Mouse (Mus musculus): Measurements from ENCODE around the gene Cyp27b1.
"Not testable (repeated sequence)": the region's sequence is repeated elsewhere in the genome, so short reads cannot be mapped to it uniquely, and the experiment has no call there.

Gene Cyp27b1

DNA sequence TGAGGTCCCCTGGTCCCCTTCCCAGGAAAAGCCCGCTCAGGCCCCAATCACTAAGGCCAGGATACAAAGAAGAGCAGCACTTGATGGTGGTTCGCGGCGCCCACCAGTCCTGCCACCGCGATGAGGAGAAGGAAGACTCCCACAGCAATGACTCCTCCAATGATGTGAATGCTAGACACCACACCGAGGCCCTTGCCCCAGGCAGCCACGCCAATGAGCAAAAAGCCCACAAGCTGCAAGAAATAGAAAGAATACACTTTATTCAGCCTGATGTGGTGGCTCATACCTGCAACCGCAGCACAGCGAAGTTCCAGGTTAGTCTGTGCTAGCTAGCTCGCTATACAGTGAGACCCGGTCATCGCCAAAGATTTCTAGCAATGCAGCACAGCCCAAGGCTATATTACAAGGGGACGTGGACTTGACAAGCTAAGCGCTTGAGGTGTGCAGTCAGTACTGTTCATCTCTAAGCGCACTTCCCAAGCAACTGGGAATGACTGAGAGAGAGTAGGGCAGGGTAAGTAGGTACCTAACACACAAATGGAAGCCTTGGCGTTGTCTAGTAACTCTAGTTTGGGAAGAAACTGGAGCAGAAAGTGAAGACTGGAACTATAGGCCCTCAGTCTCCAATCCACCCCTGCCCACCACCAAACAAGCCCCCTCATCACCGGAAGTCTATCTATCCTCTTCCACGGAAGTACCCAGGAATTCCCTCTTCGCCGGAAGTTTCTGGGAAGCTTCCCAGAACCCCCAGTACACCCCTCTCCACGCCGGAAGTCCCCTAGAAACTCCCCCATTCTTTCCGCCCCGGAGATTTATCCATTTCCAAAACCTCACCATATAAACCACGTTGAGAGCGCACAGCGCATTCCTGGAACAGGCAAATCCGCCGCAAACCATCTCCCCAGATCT, 21.5 kb downstream of the Cyp27b1 start:
- no peak for DNase-seq (ENCODE audit: inconsistent age in 2 of 2, low spot score in 1 of 2)

GRCm38 (mm10) chr10:127070190-127071121, 22.4 kb downstream of the Cyp27b1 start, which contains the start of gene Tspan31:
Gene Tspan31, minus strand, starts transcription at chr10:127070264.
- DNase-seq (ENCODE audit: inconsistent age in 2 of 2, low spot score in 1 of 2): peak; percentile 93 to 97

DNA sequence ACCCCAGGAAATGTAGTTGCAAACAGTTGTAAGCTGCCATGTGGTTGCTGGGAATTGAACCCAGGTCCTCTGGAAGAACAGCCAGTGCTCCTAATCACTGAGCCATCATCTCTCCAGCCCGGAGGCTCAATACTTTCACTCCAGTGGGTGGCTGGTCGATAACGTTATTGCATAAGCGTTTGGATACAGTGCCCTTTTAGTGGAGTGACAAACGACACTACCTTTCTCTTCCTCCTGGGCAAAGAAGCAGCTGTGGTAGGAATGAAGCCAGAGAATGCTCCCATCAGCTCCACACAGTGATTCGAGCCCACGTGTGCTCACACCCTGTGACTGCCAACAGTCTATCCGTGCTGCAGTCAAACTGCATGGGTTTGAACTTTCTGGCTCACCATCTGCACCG, 23.2 kb downstream of the Cyp27b1 start:
- DNase-seq (ENCODE audit: inconsistent age in 2 of 2, low spot score in 1 of 2): no peak

GRCm38 (mm10) chr10:127072270-127072669, 24.2 kb downstream of the Cyp27b1 start:
- not testable (repeated sequence) for DNase-seq (ENCODE audit: inconsistent age in 2 of 2, low spot score in 1 of 2)

DNA sequence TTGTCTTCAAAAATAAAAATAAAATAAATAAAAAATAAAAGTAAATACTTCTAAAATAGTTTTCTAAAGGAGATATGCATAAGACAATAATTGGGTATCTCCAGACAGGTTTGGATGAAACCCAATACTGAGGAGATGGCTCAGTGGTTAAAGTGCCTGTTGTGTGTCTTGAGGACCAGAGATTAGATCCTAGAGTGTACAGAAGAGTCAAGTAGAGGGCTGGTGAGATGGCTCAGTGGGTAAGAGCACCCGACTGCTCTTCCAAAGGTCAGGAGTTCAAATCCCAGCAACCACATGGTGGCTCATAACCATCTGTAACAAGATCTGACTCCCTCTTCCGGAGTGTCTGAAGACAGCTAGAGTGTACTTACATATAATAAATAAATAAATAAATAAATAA, 24.9 kb downstream of the Cyp27b1 start:
- not testable (repeated sequence) for DNase-seq (ENCODE audit: inconsistent age in 2 of 2, low spot score in 1 of 2)

GRCm38 (mm10) chr10:127073981-127074380, 25.9 kb downstream of the Cyp27b1 start:
- DNase-seq (ENCODE audit: inconsistent age in 2 of 2, low spot score in 1 of 2): no peak

- no peak for DNase-seq (ENCODE audit: inconsistent age in 2 of 2, low spot score in 1 of 2)
These were observed 27.0 kb downstream of the Cyp27b1 start, which contains the start of gene Agap2 for GRCm38 (mm10) chr10:127075080-127075479. Gene Agap2, plus strand, starts transcription at chr10:127075284.

- no peak for DNase-seq (ENCODE audit: inconsistent age in 2 of 2, low spot score in 1 of 2)
These were observed 27.6 kb downstream of the Cyp27b1 start for GRCm38 (mm10) chr10:127075651-127076050.

GRCm38 (mm10) chr10:127076082-127076481, 28.0 kb downstream of the Cyp27b1 start:
- no peak for DNase-seq (ENCODE audit: inconsistent age in 2 of 2, low spot score in 1 of 2)

DNA sequence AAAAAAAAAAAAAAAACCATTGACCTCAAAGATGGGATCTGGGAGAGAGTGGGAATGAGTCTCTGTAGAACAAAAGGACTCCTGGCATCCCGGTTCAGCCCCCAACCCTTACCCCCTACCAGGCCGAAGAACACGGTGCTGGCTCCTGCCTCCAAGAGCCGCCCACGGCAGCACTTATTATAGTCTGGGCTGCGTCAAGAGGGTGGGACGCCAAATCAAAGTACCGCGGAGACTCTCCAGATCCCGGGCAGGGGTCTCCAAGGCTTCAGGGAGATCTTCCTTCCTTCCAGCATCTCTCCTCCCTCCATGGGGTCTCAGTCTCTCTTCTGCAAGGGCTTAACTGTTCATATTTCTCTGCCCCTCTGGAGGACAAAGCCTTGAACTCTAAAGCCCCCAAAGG, 29.5 kb downstream of the Cyp27b1 start:
- DNase-seq (ENCODE audit: inconsistent age in 2 of 2, low spot score in 1 of 2): no peak

DNA sequence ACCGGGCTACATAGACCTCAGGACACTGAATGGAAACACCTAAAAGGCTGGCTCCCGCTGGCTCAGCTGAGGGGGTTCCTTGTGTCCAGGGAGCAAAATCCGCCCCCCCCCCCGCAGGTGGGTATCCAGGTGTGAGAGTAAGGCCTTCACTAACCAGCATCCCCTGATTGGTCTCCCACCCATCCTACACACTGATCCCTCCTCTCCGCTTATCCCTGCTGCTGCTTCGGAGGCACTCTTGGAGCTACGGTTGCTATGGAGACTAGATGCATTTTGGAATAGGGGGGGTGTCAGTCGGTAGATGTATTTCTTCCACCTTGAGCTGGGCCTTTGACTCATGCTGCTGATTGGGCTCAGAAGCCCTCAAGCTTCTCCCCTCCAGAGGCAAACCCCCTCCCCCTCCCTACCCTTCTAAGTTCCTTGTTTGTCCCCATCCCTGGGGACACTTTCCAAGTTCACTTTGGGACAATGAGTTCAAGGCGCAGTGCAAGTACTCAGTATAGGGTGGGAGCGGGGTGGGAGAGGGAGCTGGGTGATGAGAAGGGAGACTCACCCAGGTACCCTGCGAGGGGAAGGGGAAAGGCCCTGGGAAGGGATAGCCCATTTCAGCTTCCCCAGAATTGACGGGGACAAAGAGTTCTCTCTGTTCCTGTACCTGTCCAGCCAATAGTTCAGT, 30.1 kb downstream of the Cyp27b1 start:
- no peak for DNase-seq (ENCODE audit: inconsistent age in 2 of 2, low spot score in 1 of 2)

DNA sequence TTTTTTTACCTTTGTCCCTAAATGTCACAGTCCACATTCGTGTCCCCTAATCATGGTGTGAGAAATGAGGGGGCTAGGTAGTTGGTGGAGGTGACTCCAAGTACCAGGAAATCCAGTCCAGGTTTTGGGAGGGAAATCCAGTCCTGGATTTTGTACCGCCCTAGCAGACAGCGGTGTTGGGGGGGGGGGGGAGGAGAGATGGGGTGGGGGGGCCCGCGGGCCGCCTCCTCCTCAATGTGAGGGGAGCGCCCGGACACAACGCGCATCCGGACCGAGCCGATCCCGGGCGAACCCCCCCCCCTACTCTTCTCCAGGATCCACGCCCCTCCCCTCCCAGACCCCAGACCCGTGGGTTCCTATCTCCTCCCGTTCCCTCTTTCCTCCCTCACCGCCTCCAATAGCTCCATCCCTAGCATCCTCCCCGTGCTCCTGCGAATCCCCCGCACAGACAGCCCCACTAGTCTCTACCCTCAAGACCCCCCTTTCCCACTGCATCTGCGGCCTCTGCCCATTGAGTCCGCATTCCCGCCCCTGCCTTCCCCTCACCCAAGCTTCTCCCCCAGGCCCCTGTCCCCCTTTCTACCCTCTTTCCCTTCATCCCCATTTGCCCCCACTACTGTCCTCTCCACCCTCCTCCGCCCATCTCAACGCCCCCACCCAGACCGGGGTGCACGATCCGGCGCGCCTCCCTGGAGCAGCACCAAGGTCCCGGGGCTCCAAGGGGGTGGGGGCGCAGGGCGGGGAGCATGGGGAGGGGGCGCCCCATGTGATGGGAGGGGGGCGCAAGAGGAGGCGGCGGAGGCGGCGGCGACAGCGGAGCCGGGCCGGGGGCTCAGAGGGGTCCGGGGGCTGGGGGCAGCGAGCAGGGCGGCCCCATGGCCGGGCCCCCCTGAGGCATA, 30.9 kb downstream of the Cyp27b1 start:
- DNase-seq (ENCODE audit: inconsistent age in 2 of 2, low spot score in 1 of 2): peak in 1 of 2 experiments; percentile 51

GRCm38 (mm10) chr10:127079665-127080391, 31.8 kb downstream of the Cyp27b1 start:
- peak in 1 of 2 experiments; percentile 51 for DNase-seq (ENCODE audit: inconsistent age in 2 of 2, low spot score in 1 of 2)

DNA sequence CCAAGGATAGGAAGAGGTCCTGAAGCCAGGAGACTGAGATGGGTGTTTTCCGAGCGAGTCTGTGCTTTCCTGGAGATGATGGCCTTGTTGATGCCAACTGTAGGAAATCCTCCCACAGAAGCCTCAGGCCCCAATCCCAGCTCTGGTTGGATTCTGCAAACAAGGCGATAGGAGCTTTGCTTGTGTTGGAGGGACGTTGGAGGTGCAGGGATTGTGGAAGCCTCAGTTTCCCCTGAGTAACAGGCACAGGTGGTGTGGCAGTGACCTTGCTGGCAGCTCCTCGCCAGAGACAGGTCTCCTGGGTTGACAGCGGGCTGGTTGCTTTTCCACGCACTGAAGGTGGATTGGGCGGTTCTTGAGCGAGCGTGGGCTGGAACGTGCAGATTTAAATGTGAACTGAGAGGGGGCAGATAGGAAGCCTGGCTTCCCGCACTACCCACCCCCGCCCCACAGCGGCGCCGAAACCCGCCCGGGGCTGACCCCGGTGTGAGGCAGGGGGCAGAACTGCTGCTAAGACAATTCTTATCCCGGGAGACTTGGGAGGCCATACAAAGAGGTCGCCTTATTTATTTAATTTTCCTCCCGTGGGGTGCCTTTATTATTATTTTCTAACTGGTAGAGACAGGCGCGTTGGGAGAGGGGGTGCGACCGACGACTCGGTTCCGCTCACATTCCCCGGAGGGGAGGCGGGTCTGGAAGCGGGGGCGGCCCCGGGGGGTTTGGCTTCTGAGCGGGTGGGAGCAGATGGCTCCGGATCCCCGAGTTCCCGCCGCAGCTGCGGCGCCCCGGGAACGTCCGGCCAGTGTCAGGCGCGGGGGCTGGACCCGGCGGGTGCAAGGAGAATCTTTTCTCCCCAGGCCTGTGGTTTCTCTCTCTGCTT, 33.1 kb downstream of the Cyp27b1 start:
- DNase-seq (ENCODE audit: inconsistent age in 2 of 2, low spot score in 1 of 2): peak in 1 of 2 experiments; percentile 52

DNA sequence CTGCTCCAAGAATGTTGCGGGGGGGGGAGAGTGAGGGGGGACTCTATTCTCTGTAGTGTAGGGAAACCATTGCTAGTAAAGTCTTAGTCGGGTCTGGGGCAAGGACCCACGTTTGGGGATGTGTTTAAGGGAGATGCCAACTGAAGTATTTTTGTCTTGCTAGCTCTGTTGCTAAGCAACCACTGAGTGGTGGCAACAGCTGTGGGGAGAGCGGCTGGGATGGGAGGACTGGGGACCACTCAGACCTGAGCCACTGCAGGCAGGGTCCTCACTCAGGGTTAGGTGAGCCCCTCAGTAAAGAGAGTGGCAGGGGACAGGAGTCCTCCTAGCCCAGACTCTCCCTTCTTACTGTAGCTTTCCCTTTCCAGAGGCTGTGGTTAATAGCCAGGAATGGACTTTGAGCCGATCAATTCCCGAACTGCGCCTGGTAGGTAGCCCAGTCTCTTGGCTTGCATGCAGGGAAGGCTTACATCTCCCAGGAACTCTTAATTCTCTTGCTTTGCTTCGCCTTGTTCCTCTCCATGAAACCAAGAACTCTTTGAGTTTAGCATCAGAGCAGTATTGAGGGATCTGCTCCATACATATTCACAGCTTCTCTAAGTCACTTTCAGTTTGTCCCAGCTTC, 34.1 kb downstream of the Cyp27b1 start:
- DNase-seq (ENCODE audit: inconsistent age in 2 of 2, low spot score in 1 of 2): peak in 1 of 2 experiments; percentile 19

DNA sequence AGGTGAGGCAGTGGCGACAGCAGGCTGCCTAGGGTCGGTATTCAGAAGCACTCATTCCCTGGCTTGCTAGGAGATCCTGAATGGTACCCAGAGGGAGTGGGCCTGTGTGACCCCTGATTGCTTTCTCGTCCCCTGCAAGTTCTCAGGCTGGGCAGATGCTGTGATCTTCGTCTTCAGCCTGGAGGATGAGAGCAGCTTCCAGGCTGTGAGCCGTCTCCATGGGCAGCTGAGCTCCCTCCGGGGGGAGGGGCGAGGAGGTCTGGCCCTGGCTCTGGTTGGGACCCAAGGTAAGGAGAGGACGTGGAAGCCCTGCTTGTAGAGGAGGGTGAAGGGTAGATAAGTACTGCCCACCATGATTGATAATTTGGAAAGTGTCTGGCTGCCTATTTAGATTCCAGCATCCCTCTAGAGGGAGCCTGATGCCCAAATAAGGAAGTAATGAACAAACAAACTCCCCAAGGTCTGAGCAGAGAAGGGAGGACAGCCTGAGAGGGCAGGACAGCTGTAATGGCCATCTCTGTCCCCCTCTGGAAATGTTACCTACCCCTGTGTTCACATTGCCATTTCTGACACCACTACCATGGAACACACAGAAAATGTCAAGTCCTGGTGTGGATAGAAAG, 35.4 kb downstream of the Cyp27b1 start:
- DNase-seq (ENCODE audit: inconsistent age in 2 of 2, low spot score in 1 of 2): peak in 1 of 2 experiments; percentile 18

DNA sequence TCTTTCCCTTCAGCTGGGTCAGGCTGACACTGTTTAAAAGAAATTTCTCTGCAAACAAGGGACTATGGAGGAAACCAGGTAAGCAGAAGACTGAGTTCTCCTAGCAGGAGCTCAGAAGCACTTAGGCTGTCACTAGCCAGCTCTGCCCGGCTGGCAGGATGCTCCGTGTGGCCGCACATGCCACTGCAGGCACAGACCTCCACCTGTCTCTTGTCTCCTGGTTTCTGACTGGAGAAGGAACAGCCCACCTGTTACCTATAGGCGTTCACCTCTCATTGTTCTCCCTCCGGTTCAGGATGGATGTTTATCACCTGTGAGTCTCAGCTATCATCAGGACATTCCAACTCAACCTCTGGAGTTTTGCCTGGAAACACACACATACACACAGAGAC, 35.9 kb downstream of the Cyp27b1 start:
- DNase-seq (ENCODE audit: inconsistent age in 2 of 2, low spot score in 1 of 2): no peak
